Mouse (Mus musculus) midbrain, embryonic 12.5 days (tissue): ENCODE measurements around the gene Glt8d2. TPM values are rescaled to one million over a fixed set of nuclear protein-coding genes. Genes with fewer than 3 reads are reported as not detected.

Source experiments
- polyA plus RNA-seq: library from polyadenylated mRNA; unstranded; fragments of >200 nt; fragmentation: Nextera tagmentation; extraction: Ambion mirVana; gene quantifications from 2 replicates; pipeline ENCODE4 v1.2.1, GENCODE M21; 2016

Gene Glt8d2
- polyA plus RNA-seq, 1 experiment from 2014 or later: 3.6 TPM

Other genes with a start within 250 kb of the Glt8d2 start
- not detected in 2 replicates for gene Gm1553, start 198.0 kb downstream of the Glt8d2 start, polyA plus RNA-seq
- 35.5 and 40.6 TPM in 2 replicates for gene 1190007I07Rik, start 67.4 kb downstream of the Glt8d2 start, polyA plus RNA-seq
- gene Tdg, start 60.8 kb downstream of the Glt8d2 start, polyA plus RNA-seq: 290 and 294 TPM in 2 replicates
- gene Hcfc2, start 5.5 kb upstream of the Glt8d2 start, polyA plus RNA-seq: 43.3 and 46.5 TPM in 2 replicates
- 58.3 and 69.0 TPM in 2 replicates for gene Nfyb, start 73.5 kb upstream of the Glt8d2 start, polyA plus RNA-seq
- gene Txnrd1, start 143.3 kb upstream of the Glt8d2 start, polyA plus RNA-seq: 174 and 176 TPM in 2 replicates
- 0.69 and 0.80 TPM in 2 replicates for gene Eid3, start 176.0 kb upstream of the Glt8d2 start, polyA plus RNA-seq